Mouse (Mus musculus): ENCODE data around the gene Omt2b. TPM values are rescaled to one million over a fixed set of nuclear protein-coding genes. Genes with fewer than 3 reads are reported as not detected.
"Not testable (repeated sequence)": the region's sequence is repeated elsewhere in the genome, so short reads cannot be mapped to it uniquely, and the experiment has no call there.

Gene Omt2b
- total RNA-seq, 2 experiments from 2014 or later, result not detected

DNA sequence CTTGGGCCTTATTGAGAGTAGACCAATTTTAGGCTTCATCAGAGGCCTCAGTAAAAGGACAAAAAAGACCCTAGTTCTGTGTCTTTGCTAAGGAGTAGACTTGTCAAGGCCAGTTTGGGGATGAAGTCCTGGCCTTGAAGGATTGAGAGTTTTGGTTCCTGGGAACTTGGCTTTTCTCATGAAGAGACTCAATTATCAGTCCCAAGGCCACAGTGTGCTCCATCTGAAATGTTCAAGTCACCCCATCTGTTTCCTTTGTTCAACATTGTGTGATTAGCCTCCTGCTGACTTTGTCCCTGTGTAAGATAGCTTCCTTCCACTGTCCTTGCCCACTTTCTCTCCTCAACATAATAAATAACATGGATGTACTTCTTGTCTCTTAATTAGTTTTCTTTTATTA lies 22.6 kb downstream of the Omt2b start:
- ATAC-seq (replicated peaks; ENCODE audit: low FRiP score, poor library complexity, severe bottlenecking), result not testable (repeated sequence)

DNA sequence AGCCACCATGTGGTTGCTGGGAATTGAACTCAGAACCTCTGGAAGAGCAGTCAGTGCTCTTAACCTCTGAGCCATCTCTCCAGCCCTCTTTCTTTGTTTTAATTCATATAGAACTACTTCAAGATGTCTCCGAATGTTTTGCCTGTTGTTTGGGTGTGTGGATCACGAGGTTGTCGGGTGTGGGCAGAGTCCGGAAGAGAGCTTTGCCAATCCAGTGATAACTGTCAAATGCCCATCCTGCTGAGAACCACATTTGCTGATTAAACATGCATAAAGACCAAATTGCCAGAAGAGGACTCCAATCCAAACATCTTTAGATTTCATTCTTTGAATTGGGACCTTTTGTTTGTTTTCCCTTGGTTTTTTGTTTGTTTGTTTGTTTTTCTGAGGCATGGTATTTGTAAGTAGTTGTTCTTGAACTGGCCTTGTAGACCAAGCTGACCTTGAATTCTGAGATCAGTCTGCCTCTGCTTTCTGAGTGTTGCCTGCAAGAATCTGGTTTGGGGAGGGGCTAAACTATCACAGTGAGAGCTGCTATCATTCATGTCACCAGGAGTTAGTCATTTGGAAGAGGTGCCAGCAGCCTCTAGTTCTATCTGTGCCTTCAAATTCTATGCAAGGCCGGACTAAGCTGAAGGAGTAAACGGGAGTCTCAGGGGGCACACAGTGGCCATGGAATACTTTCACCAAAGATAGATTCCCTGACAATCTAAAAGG lies 24.3 kb downstream of the Omt2b start:
- no peak for ATAC-seq (replicated peaks; ENCODE audit: low FRiP score, poor library complexity, severe bottlenecking)

DNA sequence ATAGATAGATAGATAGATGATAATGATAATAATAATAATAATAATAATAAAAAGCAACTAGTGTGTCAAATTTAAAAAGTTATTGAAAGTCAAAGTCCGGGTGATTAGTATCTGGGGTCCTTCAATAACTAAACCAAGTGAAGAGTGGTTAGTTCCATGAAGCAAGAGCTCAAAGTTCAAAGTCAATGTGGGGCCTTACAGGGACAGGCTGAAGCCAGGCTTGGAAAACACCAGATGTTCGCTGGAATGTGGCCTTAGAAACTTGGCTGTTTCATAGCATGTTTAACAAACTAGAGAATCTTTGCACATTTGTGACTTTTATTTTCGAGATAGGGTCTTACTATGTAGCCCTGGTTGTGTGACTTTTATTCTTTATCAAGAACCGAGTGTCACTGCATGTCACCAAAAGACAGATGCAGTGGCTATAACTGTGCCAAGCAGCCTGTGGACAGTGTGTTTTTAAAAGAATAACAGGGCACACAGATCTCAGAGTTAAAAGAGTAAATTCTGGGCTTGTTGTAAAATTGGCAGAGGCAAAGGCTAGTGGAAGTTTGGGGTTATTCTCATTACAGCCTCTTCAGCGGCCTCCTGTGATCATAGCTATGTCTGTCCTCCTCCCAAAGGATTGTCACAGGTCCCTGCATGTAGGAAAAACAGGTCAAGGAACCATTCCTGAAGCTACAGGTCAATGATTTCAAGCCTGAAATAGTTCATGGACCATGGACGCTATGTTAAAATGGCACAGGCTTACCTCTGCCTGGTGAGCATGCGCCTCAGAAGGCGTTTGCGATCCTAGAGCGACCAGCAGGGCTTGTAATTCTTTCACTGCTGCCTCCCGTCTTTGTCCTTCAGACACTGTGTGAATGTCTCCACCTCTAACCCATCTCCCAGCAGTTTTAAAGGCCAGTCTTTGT lies 27.5 kb downstream of the Omt2b start:
- ATAC-seq (replicated peaks; ENCODE audit: low FRiP score, poor library complexity, severe bottlenecking), result no peak

DNA sequence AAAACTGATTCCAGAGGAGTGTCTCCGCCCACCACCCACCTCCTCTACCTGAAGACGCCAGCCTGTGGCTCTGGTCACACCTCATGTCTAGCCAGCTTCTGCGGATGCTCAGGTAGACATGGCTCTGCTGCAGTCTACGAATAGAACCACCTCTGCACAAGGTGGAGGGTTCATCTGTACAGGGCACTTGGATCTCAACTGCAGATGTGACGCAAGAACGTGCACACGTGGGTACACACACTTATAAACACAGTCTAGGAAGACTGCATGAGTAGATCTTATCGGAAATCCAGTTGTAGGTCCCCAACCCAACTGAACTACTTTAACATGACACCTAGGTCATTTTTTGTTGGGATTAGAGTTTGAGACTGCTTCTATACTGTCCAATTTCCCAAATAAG lies 28.2 kb downstream of the Omt2b start, which contains the start of gene Gsta2:
TSS of gene Gsta2 (minus strand) at position 178 of the 400 bp plus-strand sequence.
- ATAC-seq (replicated peaks; ENCODE audit: low FRiP score, poor library complexity, severe bottlenecking), result no peak

DNA sequence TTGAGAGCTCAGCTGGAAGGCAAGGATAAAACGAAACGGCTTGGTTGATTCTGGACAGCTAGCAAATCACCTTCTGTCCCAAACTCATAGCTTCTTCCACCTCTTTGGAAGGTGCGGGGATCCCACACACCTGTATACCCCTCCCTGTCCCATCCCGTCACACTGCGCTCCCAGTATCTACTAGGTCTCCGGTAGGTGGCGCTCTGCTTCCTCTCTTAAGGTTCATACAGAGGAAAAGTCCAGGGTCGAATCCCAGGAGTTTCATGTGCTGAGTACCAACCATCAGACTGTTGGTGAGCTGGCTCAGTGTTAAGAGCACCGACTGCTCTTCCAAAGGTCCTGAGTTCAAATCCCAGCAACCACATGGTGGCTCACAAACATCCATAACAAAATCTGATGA lies 30.7 kb downstream of the Omt2b start:
- peak; percentile 72 for ATAC-seq (replicated peaks; ENCODE audit: low FRiP score, poor library complexity, severe bottlenecking)

DNA sequence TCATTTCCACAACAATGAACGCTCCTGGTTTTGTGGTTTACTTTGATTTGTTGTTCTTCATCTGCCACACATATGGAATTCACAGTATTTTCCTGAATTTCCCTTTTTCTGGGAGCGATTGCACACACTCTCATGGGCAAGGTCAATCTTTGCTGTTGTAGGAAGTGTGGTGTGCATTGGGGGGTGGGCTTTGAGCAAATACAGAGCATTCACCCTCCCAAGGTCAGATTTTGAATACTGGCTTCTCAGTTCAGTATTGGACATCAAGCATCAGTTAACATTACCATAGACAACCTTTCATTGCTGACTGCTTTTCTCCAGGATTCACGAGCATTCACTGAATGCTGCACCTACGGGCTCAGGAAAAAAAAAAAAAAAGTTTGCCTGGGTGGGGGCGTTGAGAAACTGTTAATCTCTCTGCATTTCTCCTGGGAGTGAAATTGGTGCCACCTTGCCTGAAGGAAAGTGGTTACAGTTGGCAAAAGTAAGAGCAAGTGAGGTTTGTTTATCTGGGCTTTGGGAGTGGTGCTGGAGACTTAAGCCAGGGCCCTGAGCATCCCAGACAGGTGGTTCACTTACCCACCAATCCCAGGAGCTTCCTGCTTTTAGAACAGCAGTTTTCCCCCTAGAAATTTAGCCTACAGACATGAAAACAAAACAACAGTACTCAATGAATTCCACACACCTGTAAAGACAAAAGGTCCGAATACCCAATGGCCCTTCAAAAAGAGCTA lies 32.5 kb downstream of the Omt2b start:
- no peak for ATAC-seq (replicated peaks; ENCODE audit: low FRiP score, poor library complexity, severe bottlenecking)

DNA sequence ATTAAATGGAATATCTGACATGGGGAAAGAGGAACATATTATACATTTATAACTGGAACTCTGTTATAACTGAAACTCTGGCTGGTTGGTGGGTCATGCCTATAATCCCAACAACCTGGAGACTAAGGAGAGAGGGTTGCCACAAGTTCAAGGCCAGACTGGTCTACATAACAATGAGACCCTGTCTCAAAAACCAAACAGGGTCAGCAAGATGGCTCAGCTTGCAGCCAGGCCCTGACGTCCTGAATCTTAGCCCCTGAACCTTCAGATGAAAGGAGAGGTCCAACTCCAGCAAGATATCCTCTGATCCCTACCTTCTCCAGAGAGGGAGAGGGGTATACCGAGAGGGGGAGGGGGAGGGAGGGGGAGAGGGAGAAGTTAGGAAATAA lies 33.1 kb downstream of the Omt2b start:
- ATAC-seq (replicated peaks; ENCODE audit: low FRiP score, poor library complexity, severe bottlenecking), result no peak

DNA sequence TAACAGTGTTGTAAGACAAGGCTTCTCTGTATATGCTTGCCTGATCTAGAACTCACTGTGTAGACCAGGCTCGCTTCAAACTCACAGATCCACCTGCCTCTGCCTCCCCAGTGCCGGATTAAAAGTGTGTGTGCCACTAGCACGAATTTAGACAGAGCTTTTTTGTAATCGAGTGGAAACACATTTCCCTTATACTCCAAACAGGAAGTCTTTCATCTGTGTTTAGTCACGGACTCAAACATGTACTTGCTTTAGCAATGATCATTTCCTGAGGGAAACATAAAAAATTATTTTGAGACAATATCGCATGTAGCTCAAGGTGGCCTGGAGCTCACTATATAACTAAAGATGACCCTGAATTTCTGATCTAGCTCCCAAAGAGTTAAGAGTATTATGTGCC lies 36.0 kb downstream of the Omt2b start:
- ATAC-seq (replicated peaks; ENCODE audit: low FRiP score, poor library complexity, severe bottlenecking), result no peak

DNA sequence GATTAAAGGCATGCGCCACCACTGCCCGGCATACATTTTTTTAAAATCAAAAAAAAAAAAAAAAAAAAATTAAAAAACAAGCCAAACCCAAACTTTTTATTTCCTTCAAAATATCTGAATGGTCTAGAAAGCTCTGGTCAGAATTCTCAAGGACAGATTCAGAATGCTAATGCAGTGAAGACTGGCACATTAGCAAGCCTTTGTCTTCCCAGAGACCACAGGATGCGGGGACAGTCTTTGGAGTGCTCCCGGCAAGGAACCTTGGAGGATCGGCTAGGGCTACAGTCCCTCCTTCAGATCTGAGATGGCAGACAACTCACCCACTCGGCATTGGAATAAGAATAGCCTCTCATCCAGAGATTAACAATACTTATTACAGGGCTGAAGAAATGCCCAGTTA lies 37.3 kb downstream of the Omt2b start:
- ATAC-seq (replicated peaks; ENCODE audit: low FRiP score, poor library complexity, severe bottlenecking), result no peak

DNA sequence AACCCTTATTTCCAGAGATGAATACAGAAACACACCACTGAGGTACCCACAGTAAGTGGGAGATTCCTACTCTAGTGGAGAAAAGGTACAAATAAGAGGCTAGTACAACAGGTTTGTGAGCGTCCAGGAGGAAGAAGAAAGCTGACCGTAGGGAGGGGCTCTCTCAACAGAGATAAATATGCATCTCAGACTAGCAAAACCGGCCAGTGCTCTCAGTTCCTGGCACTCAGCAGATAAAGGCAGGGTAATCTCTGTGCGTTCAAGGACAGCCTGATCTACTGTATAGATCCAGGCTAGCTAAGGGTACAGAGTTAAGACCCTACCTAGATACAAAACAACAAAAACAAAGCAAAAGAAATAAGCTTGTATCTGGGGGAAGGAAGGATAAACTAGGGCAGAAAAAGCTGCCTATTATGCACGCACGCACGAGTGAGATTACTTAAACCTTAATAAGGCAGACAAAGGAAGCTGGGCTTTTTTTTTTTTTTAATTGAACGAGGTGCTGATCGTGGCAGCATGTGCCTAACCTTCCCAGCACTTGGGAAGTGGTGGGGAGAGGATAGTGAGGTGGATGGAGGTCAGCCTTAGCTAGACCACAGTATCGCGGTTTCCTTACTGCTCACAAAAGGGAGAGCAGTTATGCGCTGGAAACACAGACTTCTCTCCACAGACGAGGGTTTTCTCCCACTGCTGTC lies 38.6 kb downstream of the Omt2b start:
- no peak for ATAC-seq (replicated peaks; ENCODE audit: low FRiP score, poor library complexity, severe bottlenecking)

DNA sequence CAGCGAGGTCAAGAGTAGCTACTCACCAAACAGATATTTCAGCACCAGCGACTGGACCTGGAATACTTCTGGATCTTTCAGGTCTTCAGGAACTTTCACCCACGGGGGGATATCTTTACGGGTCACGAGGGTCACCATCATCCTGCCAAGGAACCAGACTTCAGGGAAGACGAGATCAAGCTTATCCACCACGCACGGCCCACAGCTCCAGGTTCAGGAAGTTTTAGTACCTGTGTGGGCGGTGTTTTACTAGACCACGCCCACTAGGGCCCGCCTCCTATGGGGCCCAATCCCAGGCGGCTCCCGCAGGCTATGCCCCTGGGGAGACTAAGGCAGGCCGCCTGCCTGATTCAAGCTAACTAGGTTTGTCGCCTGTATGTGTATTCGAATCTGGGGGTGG lies 40.6 kb downstream of the Omt2b start, which contains the start of gene Dppa5a:
TSS of gene Dppa5a (minus strand) at position 219 of the 400 bp plus-strand sequence.
- not testable (repeated sequence) for ATAC-seq (replicated peaks; ENCODE audit: low FRiP score, poor library complexity, severe bottlenecking)

DNA sequence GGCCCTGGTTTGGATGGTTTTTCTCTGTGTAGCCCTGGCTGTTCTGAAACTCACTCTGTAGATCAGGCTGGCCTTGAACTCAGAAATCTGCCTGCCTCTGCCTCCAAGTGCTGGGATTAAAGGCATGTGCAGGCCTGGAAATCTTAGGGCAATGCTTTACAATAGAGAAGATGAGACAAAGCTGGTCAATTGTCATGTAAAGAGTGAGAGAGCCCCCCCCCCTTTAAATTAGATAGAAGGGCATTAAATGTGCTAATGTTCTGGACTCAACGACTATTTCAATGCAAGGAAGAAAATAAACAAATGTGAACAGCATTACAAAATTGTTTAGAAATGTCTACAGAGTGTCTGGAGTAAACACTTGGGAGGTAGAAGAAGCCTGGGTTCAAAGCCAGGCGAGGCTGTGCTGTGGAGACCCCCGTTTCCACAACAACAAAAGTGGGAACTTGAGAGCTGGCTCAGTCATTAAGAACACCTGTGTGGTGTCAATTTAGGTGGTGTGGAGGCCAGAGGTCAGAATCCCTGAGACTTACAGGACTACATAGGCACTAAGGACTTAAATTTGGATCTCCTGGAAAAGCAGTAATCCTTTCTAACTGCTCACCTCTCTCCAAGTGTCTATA lies 41.4 kb downstream of the Omt2b start:
- ATAC-seq (replicated peaks; ENCODE audit: low FRiP score, poor library complexity, severe bottlenecking), result no peak

DNA sequence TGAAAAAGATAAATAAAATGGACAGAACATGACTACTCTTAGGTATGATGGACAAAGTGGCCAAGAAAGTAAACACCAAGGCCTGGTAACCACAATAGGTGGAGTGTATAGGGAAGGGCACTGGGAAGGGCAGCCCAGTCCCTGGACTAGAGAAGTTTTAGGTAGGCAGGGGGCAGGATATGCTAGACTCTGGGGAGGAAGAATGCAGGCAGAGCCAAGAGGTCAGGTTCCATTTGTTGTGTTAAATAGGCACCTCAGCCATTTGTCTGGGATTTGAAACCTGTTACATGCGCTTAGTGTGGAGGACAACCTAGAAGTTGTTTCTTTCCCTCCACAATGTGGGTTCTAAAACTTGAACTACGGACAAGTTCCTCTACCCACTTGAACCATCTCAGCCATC lies 42.0 kb downstream of the Omt2b start:
- no peak for ATAC-seq (replicated peaks; ENCODE audit: low FRiP score, poor library complexity, severe bottlenecking)

DNA sequence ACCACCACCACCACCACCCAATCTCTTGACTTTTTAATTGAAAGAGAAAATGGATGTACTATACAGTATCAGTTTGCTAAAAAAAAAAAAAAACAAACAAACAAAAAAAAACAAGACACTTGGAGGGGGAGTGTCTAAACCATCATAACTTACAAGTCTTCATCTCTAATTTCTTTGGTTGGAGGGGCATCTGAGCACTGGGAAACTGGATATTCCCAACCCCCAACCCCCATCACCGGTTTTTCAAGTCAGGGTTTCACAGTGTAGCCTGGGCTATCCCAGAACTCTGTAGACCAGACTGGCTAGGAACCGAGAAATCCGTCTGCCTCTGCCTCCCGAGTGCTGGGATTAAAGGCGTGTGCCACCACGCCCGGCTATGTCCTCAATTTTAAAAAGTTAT lies 42.4 kb downstream of the Omt2b start:
- ATAC-seq (replicated peaks; ENCODE audit: low FRiP score, poor library complexity, severe bottlenecking), result no peak

DNA sequence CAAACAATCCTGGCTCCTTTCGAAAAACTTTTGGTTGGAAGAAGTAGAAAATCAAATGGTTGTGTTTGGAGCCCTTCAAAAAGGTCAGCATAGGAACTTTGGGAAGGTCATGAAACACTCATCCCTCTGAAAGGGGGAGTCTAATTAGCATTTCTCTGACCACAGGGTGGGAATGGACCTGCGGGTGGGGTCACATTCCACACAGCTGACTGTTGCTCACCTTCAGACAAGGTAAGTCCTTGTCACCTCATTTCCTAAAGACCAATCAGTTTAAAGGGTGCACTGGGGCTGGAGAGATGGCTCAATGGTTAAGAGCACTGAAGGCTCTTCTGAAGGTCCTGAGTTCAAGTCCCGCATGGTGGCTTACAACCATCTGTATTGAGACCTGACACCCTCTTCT lies 44.1 kb downstream of the Omt2b start:
- no peak for ATAC-seq (replicated peaks; ENCODE audit: low FRiP score, poor library complexity, severe bottlenecking)

DNA sequence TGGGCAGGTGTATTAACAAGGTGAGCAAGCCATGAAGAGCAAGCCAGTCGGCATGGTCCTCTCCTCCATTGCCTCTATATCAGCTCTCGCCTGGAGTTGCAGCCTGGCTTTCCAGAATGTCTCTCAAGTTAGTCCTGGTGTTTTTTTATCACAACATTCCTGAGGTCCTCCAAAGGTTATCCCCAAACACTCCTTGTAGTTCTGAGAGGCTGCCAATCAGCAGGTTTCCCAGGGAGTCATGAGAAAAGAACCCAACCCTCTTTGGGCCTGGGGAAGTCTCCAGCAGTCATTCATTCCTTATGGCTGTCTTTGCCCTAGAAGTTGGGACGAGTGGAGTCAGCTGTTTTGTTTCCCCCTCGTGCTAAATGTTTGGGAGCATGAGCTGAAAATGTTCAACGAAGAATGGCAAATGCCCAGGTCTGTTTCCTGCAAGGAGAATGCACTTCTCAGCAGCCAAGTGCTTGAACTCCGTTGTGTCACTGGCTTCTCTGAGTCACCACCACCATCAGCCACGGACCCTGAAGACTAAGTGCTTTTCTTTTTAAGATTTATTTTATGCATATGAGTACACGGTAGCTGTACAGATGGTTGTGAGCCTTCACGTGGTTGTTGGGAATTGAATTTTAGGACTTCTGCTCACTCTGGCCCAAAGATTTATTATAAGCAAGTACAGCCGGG lies 45.6 kb downstream of the Omt2b start:
- no peak for ATAC-seq (replicated peaks; ENCODE audit: low FRiP score, poor library complexity, severe bottlenecking)

DNA sequence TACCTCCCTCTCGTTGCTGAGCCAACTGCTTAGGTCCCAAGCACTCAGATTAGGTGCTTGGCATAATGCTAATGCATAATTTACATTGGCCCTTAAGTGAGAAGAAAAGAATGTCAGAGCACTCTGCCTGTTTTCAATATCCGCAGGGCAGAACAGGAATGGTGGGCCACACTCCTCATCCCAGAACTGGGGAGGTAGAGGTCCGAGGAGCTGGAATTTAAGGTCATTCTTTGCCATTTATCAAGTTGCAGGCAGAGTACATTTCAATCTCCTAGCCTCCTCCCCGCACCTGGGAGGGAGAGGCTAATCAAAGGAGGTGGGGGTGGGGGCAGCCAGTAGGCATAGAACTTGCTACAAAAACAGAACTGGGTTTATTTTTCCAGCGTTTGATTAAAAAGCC lies 47.0 kb downstream of the Omt2b start:
- no peak for ATAC-seq (replicated peaks; ENCODE audit: low FRiP score, poor library complexity, severe bottlenecking)

DNA sequence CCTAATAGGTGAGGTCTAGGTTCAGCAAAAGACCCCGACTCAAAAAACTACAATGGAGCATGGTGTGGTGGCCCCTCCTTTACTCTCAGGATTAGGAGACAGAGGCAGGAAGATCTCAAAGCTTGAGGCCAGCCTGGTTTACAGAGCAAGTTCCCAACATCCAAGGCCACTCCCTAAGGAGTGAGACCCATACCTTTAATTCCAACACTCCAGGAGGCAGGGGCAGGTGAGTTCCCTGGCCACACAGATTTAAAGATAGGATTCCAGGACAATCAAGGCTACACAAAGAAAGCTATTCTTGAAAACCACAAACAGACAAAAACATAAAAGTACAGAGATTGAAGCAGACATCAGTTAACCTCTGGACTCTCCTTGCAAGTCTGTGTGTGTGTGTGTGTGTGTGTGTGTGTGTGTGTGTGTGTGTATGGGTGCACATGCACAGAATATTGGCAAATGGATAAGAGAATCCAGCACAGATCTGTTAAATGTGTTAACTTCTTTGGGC lies 47.5 kb downstream of the Omt2b start:
- no peak for ATAC-seq (replicated peaks; ENCODE audit: low FRiP score, poor library complexity, severe bottlenecking)

DNA sequence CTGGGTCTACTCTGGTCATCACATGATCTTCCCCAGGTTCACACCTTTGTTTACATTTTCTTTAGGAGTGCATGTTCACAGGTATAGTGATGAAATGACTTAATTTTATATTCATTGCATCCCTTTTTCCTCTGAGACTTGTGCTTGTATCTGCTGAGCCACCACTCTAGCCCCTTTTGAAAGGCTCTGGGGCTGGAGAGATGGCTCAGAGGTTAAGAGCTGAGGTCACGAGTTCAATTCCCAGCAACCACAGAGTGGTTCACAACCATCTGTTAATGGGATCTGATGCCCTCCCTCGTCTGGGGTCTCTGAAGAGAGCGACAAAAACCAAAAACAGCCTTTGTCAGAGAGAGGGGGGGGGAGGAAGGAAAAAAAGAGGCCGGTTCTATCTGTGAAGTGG lies 48.1 kb downstream of the Omt2b start:
- ATAC-seq (replicated peaks; ENCODE audit: low FRiP score, poor library complexity, severe bottlenecking), result no peak
